8 mouse cellular contexts compared by ENCODE assay signal in the genomic region with DNA sequence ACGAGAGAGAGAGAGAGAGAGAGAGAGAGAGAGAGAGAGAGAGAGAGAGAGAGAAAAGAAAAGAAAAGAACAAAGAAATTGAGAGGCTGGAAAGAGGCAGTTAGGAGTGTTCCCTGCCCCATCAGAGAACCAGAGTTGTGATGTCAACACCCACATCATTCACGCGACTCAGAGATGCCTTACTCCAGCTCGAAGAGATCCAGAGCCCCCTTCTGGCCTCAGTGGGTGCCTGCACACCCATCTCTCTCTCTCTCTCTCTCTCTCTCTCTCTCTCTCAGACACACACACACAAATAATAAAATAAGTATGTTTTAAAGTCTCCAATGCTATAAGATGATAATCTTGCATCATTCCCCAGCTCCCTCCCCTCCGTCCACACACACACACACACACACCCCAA. TPM values are rescaled to one million over a fixed set of nuclear protein-coding genes. Genes with fewer than 3 reads are reported as not detected.
A peak's percentile ranks its signal among the peaks of the same experiment; 100 is the strongest.
DNase-seq lines count a peak whose midpoint lies in the region; ATAC-seq and TF ChIP-seq lines count a peak whose summit lies in the region.

No protein-coding gene starts in this region.

- no peaks in the 10 kb centered on the region for H3K4me1 ChIP-seq in neural tube, embryonic 11.5 days (ENCODE audit: control insufficient read depth, insufficient read depth, low read length)
- H3K4me1 ChIP-seq in neural tube, embryonic 15.5 days = no peaks in the 10 kb centered on the region
- H3K4me1 ChIP-seq in cortical plate, adult 2 months (ENCODE audit: control insufficient read depth, insufficient read depth, low read length) = peaks cover 3% of the 10 kb centered on the region; the same call in 1 of the 2 replicates
- H3K4me1 ChIP-seq in intestine, embryonic 16.5 days (ENCODE audit: control insufficient read depth, insufficient read depth, low read length) = no peaks in the 10 kb centered on the region

- TF ChIP-seq CTCF in cortical plate, adult 2 months (IDR thresholded peaks at IDR 0.05; ENCODE audit: extremely low read depth, insufficient read depth, low read length) = peak; percentile 50

- H3K9me3 ChIP-seq in neural tube, embryonic 11.5 days (ENCODE audit: control insufficient read depth, low read length) = no peaks in the 10 kb centered on the region
- no peaks in the 10 kb centered on the region for H3K9me3 ChIP-seq in neural tube, embryonic 15.5 days (replicated peaks)
- H3K9me3 ChIP-seq in intestine, embryonic 16.5 days (ENCODE audit: control insufficient read depth, low read length) = no peaks in the 10 kb centered on the region

- DNase-seq in gastrocnemius, postnatal 14 days = peak; percentile 19
- DNase-seq in gastrocnemius, postnatal 4 days (ENCODE audit: low spot score in 2 of 2) = no peak
- peak; percentile 37 for DNase-seq in neural tube, embryonic 11.5 days (ENCODE audit: low spot score)
- DNase-seq in retina, postnatal 7 days (ENCODE audit: low read depth, low spot score) = peak; percentile 9
- no peak for DNase-seq in frontal cortex, postnatal 14 days (ENCODE audit: low spot score in 2 of 2)

- H3K9ac ChIP-seq in neural tube, embryonic 11.5 days (ENCODE audit: low read length) = no peak overlapping the region
- no peak overlapping the region for H3K9ac ChIP-seq in neural tube, embryonic 15.5 days (replicated peaks)
- no peak overlapping the region for H3K9ac ChIP-seq in intestine, embryonic 16.5 days (ENCODE audit: low read depth, low read length)

- 31% methylated on average over 5 of the region's 5 CpGs for WGBS in neural tube, embryonic 11.5 days
- 25% methylated on average over 5 of the region's 5 CpGs for WGBS in neural tube, embryonic 15.5 days
- 32% methylated on average over 5 of the region's 5 CpGs for WGBS in intestine, embryonic 16.5 days

- intact Hi-C loops in gastrocnemius, postnatal 14 days (cut with DNase I; ENCODE audit: low total_unique reads) = no loop called here

- no peak overlapping the region for H3K27ac ChIP-seq in neural tube, embryonic 11.5 days (ENCODE audit: low read depth, low read length)
- no peak overlapping the region for H3K27ac ChIP-seq in neural tube, embryonic 15.5 days (replicated peaks)
- no peak overlapping the region for H3K27ac ChIP-seq in cortical plate, adult 2 months (ENCODE audit: insufficient read depth, low read length)
- no peak overlapping the region for H3K27ac ChIP-seq in intestine, embryonic 16.5 days (ENCODE audit: low read length)

- no peaks in the 10 kb centered on the region for H3K36me3 ChIP-seq in neural tube, embryonic 11.5 days (ENCODE audit: control insufficient read depth, insufficient read depth, low read length)
- no peaks in the 10 kb centered on the region for H3K36me3 ChIP-seq in neural tube, embryonic 15.5 days
- no peaks in the 10 kb centered on the region for H3K36me3 ChIP-seq in intestine, embryonic 16.5 days (ENCODE audit: control insufficient read depth, insufficient read depth, low read length)

- no peak for ATAC-seq in neural tube, embryonic 11.5 days (ENCODE audit: insufficient read depth, low FRiP score, low TSS enrichment)
- ATAC-seq in neural tube, embryonic 15.5 days (ENCODE audit: low FRiP score) = no peak
- ATAC-seq in intestine, embryonic 16.5 days = 0 out of 2 replicates have a peak, but pooled peaks have one; percentile 38

- no peak for TF ChIP-seq POLR2A in cortical plate, adult 2 months (IDR thresholded peaks at IDR 0.05; ENCODE audit: extremely low read depth, insufficient read depth, low read length)

- H3K4me3 ChIP-seq in neural tube, embryonic 11.5 days (ENCODE audit: low read depth, low read length) = no peak overlapping the region
- no peak overlapping the region for H3K4me3 ChIP-seq in neural tube, embryonic 15.5 days (replicated peaks)
- 0 out of 2 replicates have a peak overlapping the region, but pooled peaks have one; percentile 8 for H3K4me3 ChIP-seq in cortical plate, adult 2 months (ENCODE audit: insufficient read depth, low read length)
- H3K4me3 ChIP-seq in intestine, embryonic 16.5 days (ENCODE audit: low read length) = no peak overlapping the region

- no peak overlapping the region for H3K4me2 ChIP-seq in neural tube, embryonic 11.5 days (ENCODE audit: low read depth)
- H3K4me2 ChIP-seq in neural tube, embryonic 15.5 days = no peak overlapping the region
- H3K4me2 ChIP-seq in intestine, embryonic 16.5 days (ENCODE audit: low read depth, low read length) = no peak overlapping the region

- H3K27me3 ChIP-seq in neural tube, embryonic 11.5 days (ENCODE audit: control insufficient read depth, insufficient read depth, low read length) = no peaks in the 10 kb centered on the region
- no peaks in the 10 kb centered on the region for H3K27me3 ChIP-seq in neural tube, embryonic 15.5 days (replicated peaks)
- no peaks in the 10 kb centered on the region for H3K27me3 ChIP-seq in intestine, embryonic 16.5 days (replicated peaks; ENCODE audit: control insufficient read depth, insufficient read depth, low read length)

RNA-seq across cellular contexts. Expression of gene Rnft1, which starts 47.6 kb away (rescaled TPM):
- 10 to 100 TPM; 38.4 to 54.9 TPM for total RNA-seq in gastrocnemius, postnatal 14 days (2021)
- total RNA-seq in gastrocnemius, postnatal 4 days (2021) = 10 to 100 TPM; 38.1 to 40.2 TPM
- 21.3 and 21.5 TPM in 2 replicates for polyA plus RNA-seq in neural tube, embryonic 11.5 days (2014; fragmentation: Nextera tagmentation; extraction: Ambion mirVana)
- polyA plus RNA-seq in neural tube, embryonic 15.5 days (2015; fragmentation: Nextera tagmentation; extraction: Ambion mirVana) = 16.0 and 20.7 TPM in 2 replicates
- 10.8 and 14.4 TPM in 2 replicates for polyA plus RNA-seq in cortical plate, adult 2 months (2012; rRNA removed)
- 69.0 and 69.1 TPM in 2 replicates for polyA plus RNA-seq in intestine, embryonic 16.5 days (2015; fragmentation: Nextera tagmentation; extraction: Ambion mirVana)

Comparison
In these comparisons a context has a peak if more than half of its experiments do, and no peak if none do; other contexts are left out.
1. DNase-seq: peak in gastrocnemius, postnatal 14 days (single experiment), neural tube, embryonic 11.5 days (single experiment) and retina, postnatal 7 days (single experiment); none in gastrocnemius, postnatal 4 days (0 of 2) and frontal cortex, postnatal 14 days (0 of 2).